Mouse (Mus musculus): ENCODE results near the gene Sorcs2. TPM values are rescaled to one million over a fixed set of nuclear protein-coding genes. Genes with fewer than 3 reads are reported as not detected.
A peak's percentile ranks its signal among the peaks of the same experiment; 100 is the strongest.

Gene Sorcs2
- polyA plus RNA-seq, 1 experiment: 5.7 TPM

- no peaks in the 10 kb centered on the region for H3K36me3 ChIP-seq (ENCODE audit: control insufficient read depth, insufficient read depth, low read length)
- 85% methylated on average over 2 of the region's 2 CpGs for WGBS
- no peak overlapping the region for H3K27ac ChIP-seq (ENCODE audit: control insufficient read depth, insufficient read depth, low read length)
- peaks cover 17% of the 10 kb centered on the region for H3K4me1 ChIP-seq (replicated peaks; ENCODE audit: control insufficient read depth, insufficient read depth, low read length)
- H3K27me3 ChIP-seq (ENCODE audit: control insufficient read depth, insufficient read depth, low read length): no peaks in the 10 kb centered on the region
- no peak for TF ChIP-seq POLR2A (IDR thresholded peaks at IDR 0.05; ENCODE audit: control insufficient read depth, extremely low read depth, insufficient read depth, low read length, poor library complexity)
- TF ChIP-seq CTCF (IDR thresholded peaks at IDR 0.05; ENCODE audit: borderline replicate concordance, control insufficient read depth, extremely low read depth, insufficient read depth, low read length, poor library complexity): no peak
- no peak for DNase-seq
- no peak overlapping the region for H3K4me3 ChIP-seq (ENCODE audit: control insufficient read depth, insufficient read depth, low read length)
Observed at GRCm38 (mm10) chr5:36103483-36103882, 294.5 kb downstream of the Sorcs2 start.

DNA sequence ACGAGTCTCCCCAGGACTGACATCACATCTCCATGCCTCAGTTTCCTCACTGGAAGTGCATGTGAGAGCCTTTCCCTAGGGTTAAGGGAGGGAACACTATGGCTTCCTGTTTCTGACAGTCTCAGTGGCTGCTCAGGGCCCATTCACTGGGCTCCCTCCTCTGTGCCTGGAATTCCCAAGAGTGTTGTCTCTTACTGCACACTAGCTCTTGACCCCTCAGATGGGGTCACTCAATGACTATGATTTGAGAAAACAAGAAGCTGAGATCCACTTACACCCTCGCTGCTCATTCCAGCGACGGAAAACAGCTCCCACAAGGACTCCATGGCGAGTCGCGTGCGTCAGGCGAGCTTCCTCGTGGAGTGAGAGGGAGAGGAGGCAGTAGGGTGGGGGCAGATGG is 296.8 kb downstream of the Sorcs2 start:
- Histone ChIP-seq H3K27ac (ENCODE audit: control insufficient read depth, insufficient read depth, low read length) (no peak overlapping the region), H3K27me3 (ENCODE audit: control insufficient read depth, insufficient read depth, low read length) (no peaks in the 10 kb centered on the region), H3K4me1 (replicated peaks; ENCODE audit: control insufficient read depth, insufficient read depth, low read length) (peaks cover 17% of the 10 kb centered on the region), H3K4me3 (ENCODE audit: control insufficient read depth, insufficient read depth, low read length) (no peak overlapping the region), H3K36me3 (ENCODE audit: control insufficient read depth, insufficient read depth, low read length) (no peaks in the 10 kb centered on the region)
- no peak for DNase-seq
- TF ChIP-seq CTCF (IDR thresholded peaks at IDR 0.05; ENCODE audit: borderline replicate concordance, control insufficient read depth, extremely low read depth, insufficient read depth, low read length, poor library complexity) (no peak), POLR2A (IDR thresholded peaks at IDR 0.05; ENCODE audit: control insufficient read depth, extremely low read depth, insufficient read depth, low read length, poor library complexity) (no peak)
- WGBS: 83% methylated on average over 10 of the region's 10 CpGs

- 85% methylated on average over 3 of the region's 3 CpGs for WGBS
- no peak for TF ChIP-seq POLR2A (IDR thresholded peaks at IDR 0.05; ENCODE audit: control insufficient read depth, extremely low read depth, insufficient read depth, low read length, poor library complexity)
- no peak for TF ChIP-seq CTCF (IDR thresholded peaks at IDR 0.05; ENCODE audit: borderline replicate concordance, control insufficient read depth, extremely low read depth, insufficient read depth, low read length, poor library complexity)
- no peak for DNase-seq
- H3K4me3 ChIP-seq (ENCODE audit: control insufficient read depth, insufficient read depth, low read length): no peak overlapping the region
- no peaks in the 10 kb centered on the region for H3K27me3 ChIP-seq (ENCODE audit: control insufficient read depth, insufficient read depth, low read length)
- H3K27ac ChIP-seq (ENCODE audit: control insufficient read depth, insufficient read depth, low read length): no peak overlapping the region
- H3K36me3 ChIP-seq (ENCODE audit: control insufficient read depth, insufficient read depth, low read length): no peaks in the 10 kb centered on the region
- peaks cover 17% of the 10 kb centered on the region for H3K4me1 ChIP-seq (replicated peaks; ENCODE audit: control insufficient read depth, insufficient read depth, low read length)
Observed at GRCm38 (mm10) chr5:36100488-36100887, 297.5 kb downstream of the Sorcs2 start.

GRCm38 (mm10) chr5:36099662-36100061 is 298.3 kb downstream of the Sorcs2 start:
- H3K36me3 ChIP-seq (ENCODE audit: control insufficient read depth, insufficient read depth, low read length): no peaks in the 10 kb centered on the region
- no peak for DNase-seq
- no peaks in the 10 kb centered on the region for H3K27me3 ChIP-seq (ENCODE audit: control insufficient read depth, insufficient read depth, low read length)
- TF ChIP-seq POLR2A (IDR thresholded peaks at IDR 0.05; ENCODE audit: control insufficient read depth, extremely low read depth, insufficient read depth, low read length, poor library complexity): no peak
- no peak for TF ChIP-seq CTCF (IDR thresholded peaks at IDR 0.05; ENCODE audit: borderline replicate concordance, control insufficient read depth, extremely low read depth, insufficient read depth, low read length, poor library complexity)
- no peak overlapping the region for H3K27ac ChIP-seq (ENCODE audit: control insufficient read depth, insufficient read depth, low read length)
- H3K4me1 ChIP-seq (replicated peaks; ENCODE audit: control insufficient read depth, insufficient read depth, low read length): peaks cover 17% of the 10 kb centered on the region
- H3K4me3 ChIP-seq (ENCODE audit: control insufficient read depth, insufficient read depth, low read length): no peak overlapping the region
- WGBS: 43% methylated on average over 4 of the region's 4 CpGs

GRCm38 (mm10) chr5:36096046-36096445 is 301.9 kb downstream of the Sorcs2 start:
- Histone ChIP-seq H3K4me3 (ENCODE audit: control insufficient read depth, insufficient read depth, low read length) (no peak overlapping the region), H3K4me1 (replicated peaks; ENCODE audit: control insufficient read depth, insufficient read depth, low read length) (peaks cover 23% of the 10 kb centered on the region), H3K27me3 (ENCODE audit: control insufficient read depth, insufficient read depth, low read length) (no peaks in the 10 kb centered on the region), H3K36me3 (ENCODE audit: control insufficient read depth, insufficient read depth, low read length) (no peaks in the 10 kb centered on the region), H3K27ac (ENCODE audit: control insufficient read depth, insufficient read depth, low read length) (no peak overlapping the region)
- DNase-seq: no peak
- WGBS: 94% methylated on average over 8 of the region's 8 CpGs
- TF ChIP-seq POLR2A (IDR thresholded peaks at IDR 0.05; ENCODE audit: control insufficient read depth, extremely low read depth, insufficient read depth, low read length, poor library complexity) (no peak), CTCF (IDR thresholded peaks at IDR 0.05; ENCODE audit: borderline replicate concordance, control insufficient read depth, extremely low read depth, insufficient read depth, low read length, poor library complexity) (no peak)

GRCm38 (mm10) chr5:36090036-36090435 is 307.9 kb downstream of the Sorcs2 start:
- peaks cover 60% of the 10 kb centered on the region for H3K4me1 ChIP-seq (replicated peaks; ENCODE audit: control insufficient read depth, insufficient read depth, low read length)
- H3K27me3 ChIP-seq (ENCODE audit: control insufficient read depth, insufficient read depth, low read length): no peaks in the 10 kb centered on the region
- WGBS: 35% methylated on average over 7 of the region's 7 CpGs
- no peak overlapping the region for H3K4me3 ChIP-seq (ENCODE audit: control insufficient read depth, insufficient read depth, low read length)
- H3K27ac ChIP-seq (ENCODE audit: control insufficient read depth, insufficient read depth, low read length): peak overlapping the region; percentile 73
- TF ChIP-seq POLR2A (IDR thresholded peaks at IDR 0.05; ENCODE audit: control insufficient read depth, extremely low read depth, insufficient read depth, low read length, poor library complexity): 0 out of 2 replicates have a peak, but pooled peaks have one; percentile 18
- no peak for TF ChIP-seq CTCF (IDR thresholded peaks at IDR 0.05; ENCODE audit: borderline replicate concordance, control insufficient read depth, extremely low read depth, insufficient read depth, low read length, poor library complexity)
- H3K36me3 ChIP-seq (ENCODE audit: control insufficient read depth, insufficient read depth, low read length): no peaks in the 10 kb centered on the region
- peak; percentile 15 for DNase-seq

- H3K4me1 ChIP-seq (replicated peaks; ENCODE audit: control insufficient read depth, insufficient read depth, low read length): peaks cover 65% of the 10 kb centered on the region
- no peak overlapping the region for H3K4me3 ChIP-seq (ENCODE audit: control insufficient read depth, insufficient read depth, low read length)
- TF ChIP-seq CTCF (IDR thresholded peaks at IDR 0.05; ENCODE audit: borderline replicate concordance, control insufficient read depth, extremely low read depth, insufficient read depth, low read length, poor library complexity): no peak
- TF ChIP-seq POLR2A (IDR thresholded peaks at IDR 0.05; ENCODE audit: control insufficient read depth, extremely low read depth, insufficient read depth, low read length, poor library complexity): no peak
- DNase-seq: peak; percentile 79
- peak overlapping the region; percentile 76 for H3K27ac ChIP-seq (ENCODE audit: control insufficient read depth, insufficient read depth, low read length)
- H3K36me3 ChIP-seq (ENCODE audit: control insufficient read depth, insufficient read depth, low read length): no peaks in the 10 kb centered on the region
- WGBS: 1% methylated on average over 2 of the region's 2 CpGs
- no peaks in the 10 kb centered on the region for H3K27me3 ChIP-seq (ENCODE audit: control insufficient read depth, insufficient read depth, low read length)
Observed at GRCm38 (mm10) chr5:36089243-36089642, 308.7 kb downstream of the Sorcs2 start.

All from thymus, adult 2 months (tissue).